Mouse (Mus musculus): ENCODE results near the gene Afp.

GRCm38 (mm10) chr5:90551191-90551590 lies 60.7 kb downstream of the Afp start:
- TF ChIP-seq CTCF (IDR thresholded peaks at IDR 0.05; ENCODE audit: control insufficient read depth, insufficient read depth, low read length) (no peak), POLR2A (IDR thresholded peaks at IDR 0.05; ENCODE audit: borderline replicate concordance, control insufficient read depth, low read depth, low read length) (no peak)

Measured in bone marrow, adult 2 months (tissue).